In the genomic region with DNA sequence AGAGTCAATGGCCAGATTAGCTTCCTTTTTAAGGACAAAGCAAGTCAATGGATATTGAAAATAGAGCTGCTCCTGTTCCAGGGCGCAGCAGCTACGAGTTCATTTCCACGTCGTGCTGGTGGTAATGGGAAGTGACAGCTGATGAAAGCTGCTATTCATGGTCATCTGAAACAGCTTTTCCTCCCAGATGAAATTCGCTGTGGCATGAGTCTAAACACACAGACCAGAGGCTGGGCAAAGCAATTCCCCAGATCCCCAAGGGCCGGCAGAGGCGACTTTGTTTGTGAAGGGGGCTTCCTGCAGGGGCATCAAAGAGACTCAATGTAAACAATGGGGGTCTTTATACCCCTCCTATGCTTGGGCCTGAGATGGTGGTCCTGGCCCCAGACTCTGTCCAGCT, we compare ENCODE assay signal across 17 mouse cellular contexts.
DNase-seq lines count a peak whose midpoint lies in the region; ATAC-seq and TF ChIP-seq lines count a peak whose summit lies in the region.
"Had no signal": no experiment of that assay in that cellular context is flagged by ENCODE, and none has a peak within 500 bp of the region (broad histone marks: within the 10 kb centered on the region; RNA-seq: fewer than 3 reads in every experiment).

No protein-coding gene starts in this region.

- TF ChIP-seq CTCF in lung, postnatal 0 days (IDR thresholded peaks at IDR 0.05), result no peak

- H3K4me1 ChIP-seq in lung, embryonic 15.5 days, result peaks cover 21% of the 10 kb centered on the region
- no peaks in the 10 kb centered on the region; the same call in 1 of the 2 replicates for H3K4me1 ChIP-seq in lung, postnatal 0 days (ENCODE audit: insufficient read depth, low read depth, low read length)
- peaks cover 13% of the 10 kb centered on the region for H3K4me1 ChIP-seq in embryonic facial prominence, embryonic 14.5 days (ENCODE audit: control insufficient read depth, insufficient read depth, low read length)
- H3K4me1 ChIP-seq in midbrain, embryonic 14.5 days (ENCODE audit: control insufficient read depth, insufficient read depth, low read length), result peaks cover 6% of the 10 kb centered on the region; the same call in 1 of the 2 replicates
- H3K4me1 ChIP-seq: limb, embryonic 15.5 days; stomach, embryonic 15.5 days had no signal

- no peaks in the 10 kb centered on the region for H3K27me3 ChIP-seq in lung, embryonic 15.5 days
- H3K27me3 ChIP-seq in lung, postnatal 0 days (replicated peaks; ENCODE audit: insufficient read depth, low read length), result no peaks in the 10 kb centered on the region
- H3K27me3 ChIP-seq in embryonic facial prominence, embryonic 14.5 days (replicated peaks; ENCODE audit: control insufficient read depth, insufficient read depth, low read length), result no peaks in the 10 kb centered on the region; the same call in none of the 2 replicates
- 0 out of 2 replicates have a peak, but pooled peaks cover 9% of the 10 kb centered on the region for H3K27me3 ChIP-seq in midbrain, embryonic 14.5 days (ENCODE audit: control insufficient read depth, insufficient read depth, low read length)
- H3K27me3 ChIP-seq: stomach, embryonic 15.5 days had no signal

- WGBS in lung, embryonic 15.5 days, result 27% methylated on average over 7 of the region's 7 CpGs
- 35% methylated on average over 7 of the region's 7 CpGs for WGBS in lung, postnatal 0 days
- 22% methylated on average over 7 of the region's 7 CpGs for WGBS in embryonic facial prominence, embryonic 14.5 days
- WGBS in midbrain, embryonic 14.5 days, result 5% methylated on average over 7 of the region's 7 CpGs

- ATAC-seq in lung, embryonic 15.5 days (ENCODE audit: borderline replicate concordance, extremely low read depth, low FRiP score, low TSS enrichment), result no peak
- no peak for ATAC-seq in lung, postnatal 0 days
- ATAC-seq in embryonic facial prominence, embryonic 14.5 days (ENCODE audit: low read depth), result no peak
- no peak for ATAC-seq in midbrain, embryonic 14.5 days (ENCODE audit: low FRiP score, low TSS enrichment)
- ATAC-seq: forebrain, embryonic 14.5 days; intestine, postnatal 0 days had no signal

- H3K36me3 ChIP-seq in lung, embryonic 15.5 days, result no peaks in the 10 kb centered on the region
- H3K36me3 ChIP-seq in lung, postnatal 0 days (ENCODE audit: insufficient read depth, low read length), result no peaks in the 10 kb centered on the region
- H3K36me3 ChIP-seq in embryonic facial prominence, embryonic 14.5 days (ENCODE audit: control insufficient read depth, insufficient read depth, low read length), result no peaks in the 10 kb centered on the region
- no peaks in the 10 kb centered on the region for H3K36me3 ChIP-seq in midbrain, embryonic 14.5 days (ENCODE audit: control insufficient read depth, insufficient read depth, low read length)
- H3K36me3 ChIP-seq: limb, embryonic 15.5 days; stomach, embryonic 15.5 days had no signal

- no peak overlapping the region for H3K4me2 ChIP-seq in lung, embryonic 15.5 days
- no peak overlapping the region for H3K4me2 ChIP-seq in lung, postnatal 0 days (replicated peaks; ENCODE audit: low read depth, low read length)
- H3K4me2 ChIP-seq in embryonic facial prominence, embryonic 14.5 days (ENCODE audit: low read depth, low read length), result no peak overlapping the region
- no peak overlapping the region for H3K4me2 ChIP-seq in midbrain, embryonic 14.5 days (ENCODE audit: low read length)
- H3K4me2 ChIP-seq: limb, embryonic 15.5 days; stomach, embryonic 15.5 days had no signal

- no peak overlapping the region for H3K4me3 ChIP-seq in lung, embryonic 15.5 days
- no peak overlapping the region for H3K4me3 ChIP-seq in lung, postnatal 0 days (ENCODE audit: low read depth, low read length)
- H3K4me3 ChIP-seq in embryonic facial prominence, embryonic 14.5 days (ENCODE audit: low read depth, low read length), result no peak overlapping the region
- H3K4me3 ChIP-seq in midbrain, embryonic 14.5 days (replicated peaks; ENCODE audit: low read depth, low read length), result no peak overlapping the region
- H3K4me3 ChIP-seq: erythroblast, embryonic 14.5 days; left cerebral cortex, adult 2 months; limb, embryonic 15.5 days; stomach, embryonic 15.5 days had no signal

- H3K27ac ChIP-seq in lung, embryonic 15.5 days, result peak overlapping the region; percentile 11; the same call in 1 of the 2 replicates
- H3K27ac ChIP-seq in lung, postnatal 0 days (ENCODE audit: low read length), result no peak overlapping the region
- H3K27ac ChIP-seq in embryonic facial prominence, embryonic 14.5 days (replicated peaks; ENCODE audit: low read depth, low read length), result no peak overlapping the region; the same call in 1 of the 2 replicates
- H3K27ac ChIP-seq in midbrain, embryonic 14.5 days (replicated peaks; ENCODE audit: low read depth, low read length), result no peak overlapping the region
- H3K27ac ChIP-seq: kidney, postnatal 0 days; left cerebral cortex, adult 2 months; limb, embryonic 15.5 days; macrophage; stomach, embryonic 15.5 days had no signal

- H3K9ac ChIP-seq in lung, embryonic 15.5 days, result no peak overlapping the region
- H3K9ac ChIP-seq in lung, postnatal 0 days (replicated peaks; ENCODE audit: low read depth), result no peak overlapping the region
- H3K9ac ChIP-seq in embryonic facial prominence, embryonic 14.5 days (ENCODE audit: low read depth, low read length), result no peak overlapping the region
- no peak overlapping the region for H3K9ac ChIP-seq in midbrain, embryonic 14.5 days (replicated peaks; ENCODE audit: low read length)
- H3K9ac ChIP-seq: limb, embryonic 15.5 days; stomach, embryonic 15.5 days had no signal

- H3K9me3 ChIP-seq in lung, embryonic 15.5 days, result no peaks in the 10 kb centered on the region
- H3K9me3 ChIP-seq in lung, postnatal 0 days (ENCODE audit: low read length), result no peaks in the 10 kb centered on the region
- H3K9me3 ChIP-seq in embryonic facial prominence, embryonic 14.5 days (ENCODE audit: control insufficient read depth, low read length), result no peaks in the 10 kb centered on the region
- H3K9me3 ChIP-seq in midbrain, embryonic 14.5 days (ENCODE audit: control insufficient read depth, low read length), result no peaks in the 10 kb centered on the region
- H3K9me3 ChIP-seq: limb, embryonic 15.5 days; stomach, embryonic 15.5 days had no signal

- no peak for DNase-seq in lung, postnatal 0 days (ENCODE audit: low spot score)
- DNase-seq in embryo, embryonic 10.5 days (ENCODE audit: low spot score), result peak; percentile 72
- DNase-seq in embryonic facial prominence, embryonic 14.5 days (ENCODE audit: low spot score), result peak; percentile 56
- DNase-seq in midbrain, embryonic 14.5 days, result peak; percentile 51
- no peak for DNase-seq in adrenal gland, adult 2 months
- no peak for DNase-seq in kidney, postnatal 10 days
- DNase-seq: cerebellum, adult 9-10 months; heart, postnatal 4 days had no signal

- TF ChIP-seq EP300 in lung, postnatal 0 days (IDR thresholded peaks at IDR 0.05), result no peak

Comparison
In these comparisons a context has a peak if more than half of its experiments do, and no peak if none do; other contexts are left out.
1. DNase-seq: peak in embryo, embryonic 10.5 days (single experiment), embryonic facial prominence, embryonic 14.5 days (single experiment) and midbrain, embryonic 14.5 days (single experiment); none in lung, postnatal 0 days (single experiment), adrenal gland, adult 2 months (single experiment) and kidney, postnatal 10 days (single experiment).